Mouse (Mus musculus): ENCODE measurements around the gene Vmp1. TPM values are rescaled to one million over a fixed set of nuclear protein-coding genes. Genes with fewer than 3 reads are reported as not detected.

Vmp1 gene
- polyA plus RNA-seq (2014; fragmentation: Illumina TruSeq; extraction: RNeasy Lipid Tissue Mini Kit (QIAGEN cat#74804); ENCODE audit: low read depth, low replicate concordance): 228 TPM

DNA sequence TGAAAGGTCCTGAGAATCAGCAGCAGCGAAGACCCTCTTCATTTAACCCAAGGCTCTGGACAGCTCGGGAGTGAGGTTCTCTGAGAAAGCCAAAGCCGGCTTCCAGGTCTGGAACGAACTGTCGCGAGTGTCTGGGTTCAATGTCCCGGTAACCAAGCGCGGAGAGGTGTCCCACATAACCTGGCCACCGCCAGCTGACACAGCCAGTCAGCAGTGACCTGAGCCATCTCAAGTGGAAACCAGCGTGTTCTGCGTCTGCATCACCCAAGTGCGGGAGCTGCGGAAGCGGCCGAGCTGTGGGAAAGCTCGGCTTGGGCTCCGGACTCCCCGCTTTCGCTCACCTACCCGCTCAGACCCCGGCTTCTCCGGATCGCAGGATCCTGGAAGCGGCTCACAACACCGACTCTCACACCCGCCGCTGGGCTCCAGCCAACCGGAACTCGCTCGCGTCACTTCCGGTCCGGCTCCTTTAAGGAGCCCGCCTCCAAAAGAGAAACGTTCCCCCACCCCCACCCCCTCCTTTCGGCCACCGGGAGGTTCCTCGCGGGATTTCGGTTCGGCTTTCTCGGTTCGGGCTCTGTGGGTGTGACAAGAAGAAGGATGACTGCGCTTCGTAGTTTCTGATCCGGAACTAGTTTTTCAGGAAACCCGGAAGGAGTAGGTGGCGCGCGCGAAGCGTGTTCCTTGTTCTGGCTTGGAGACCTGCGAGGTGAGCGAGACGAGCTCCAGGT, at the start of gene Vmp1, which contains the start of gene Ptrh2:
Gene Vmp1 (minus strand): TSS at position 442 of the 731 bp plus-strand sequence.
Gene Ptrh2 (plus strand): TSS at position 591 of the 731 bp plus-strand sequence.

DNA sequence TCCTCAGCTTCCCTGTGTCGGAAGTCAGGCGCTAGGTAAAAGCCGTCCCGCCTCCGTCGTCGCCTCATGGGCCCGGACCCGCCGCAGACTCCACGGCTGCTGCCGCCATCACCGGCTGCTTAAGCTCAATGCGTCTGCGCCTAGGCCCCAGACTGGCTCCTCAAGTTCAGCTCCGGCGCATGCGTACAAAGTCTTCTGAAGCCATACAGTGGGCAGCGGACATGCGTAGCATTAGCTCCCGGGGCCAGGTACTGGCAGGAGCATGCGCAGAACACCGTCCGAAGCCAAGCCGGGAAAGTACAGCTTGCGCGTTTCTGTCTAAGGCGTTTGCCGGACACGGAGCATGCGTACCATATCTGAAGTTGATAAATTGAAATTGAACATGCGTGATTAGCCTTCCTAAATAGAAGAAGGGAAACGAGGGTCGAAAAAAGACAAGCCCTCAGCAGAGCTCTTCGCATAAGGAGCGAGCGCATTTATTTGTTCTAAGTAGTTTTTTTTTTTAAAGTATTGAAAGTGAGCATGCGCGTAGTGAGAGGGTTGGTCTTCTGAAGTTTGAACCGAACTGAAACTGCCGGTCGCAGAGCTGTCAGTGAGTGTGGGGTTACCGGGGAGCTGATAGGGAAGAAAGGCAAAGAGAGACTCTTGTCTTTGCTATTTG, 138.9 kb downstream of the Vmp1 start, which contains the start of the genes Rps6kb1 and Tubd1:
Gene Rps6kb1 (minus strand): TSS at position 167 of the 661 bp plus-strand sequence.
Gene Tubd1 (plus strand): TSS at position 353 of the 661 bp plus-strand sequence.

Other genes with a start within 250 kb of the Vmp1 start
- gene Rnft1, start 199.2 kb downstream of the Vmp1 start, polyA plus RNA-seq (2014; fragmentation: Illumina TruSeq; extraction: RNeasy Lipid Tissue Mini Kit (QIAGEN cat#74804); ENCODE audit: low read depth, low replicate concordance): 32.7 TPM
- 24.7 TPM for gene Rps6kb1, start 139.0 kb downstream of the Vmp1 start, polyA plus RNA-seq (2014; fragmentation: Illumina TruSeq; extraction: RNeasy Lipid Tissue Mini Kit (QIAGEN cat#74804); ENCODE audit: low read depth, low replicate concordance)
- gene Tubd1, start 138.8 kb downstream of the Vmp1 start, polyA plus RNA-seq (2014; fragmentation: Illumina TruSeq; extraction: RNeasy Lipid Tissue Mini Kit (QIAGEN cat#74804); ENCODE audit: low read depth, low replicate concordance): 6.8 TPM
- 9.0 TPM for gene Ptrh2, start 149 bp upstream of the Vmp1 start, polyA plus RNA-seq (2014; fragmentation: Illumina TruSeq; extraction: RNeasy Lipid Tissue Mini Kit (QIAGEN cat#74804); ENCODE audit: low read depth, low replicate concordance)
- 149 TPM for gene Cltc, start 73.7 kb upstream of the Vmp1 start, polyA plus RNA-seq (2014; fragmentation: Illumina TruSeq; extraction: RNeasy Lipid Tissue Mini Kit (QIAGEN cat#74804); ENCODE audit: low read depth, low replicate concordance)
- 32.7 TPM for gene Dhx40, start 123.9 kb upstream of the Vmp1 start, polyA plus RNA-seq (2014; fragmentation: Illumina TruSeq; extraction: RNeasy Lipid Tissue Mini Kit (QIAGEN cat#74804); ENCODE audit: low read depth, low replicate concordance)

Data from adipose tissue, adult 10 weeks (tissue).